Mouse (Mus musculus) thymus, adult 2 months (tissue): ENCODE measurements around the gene Mff.

ENCODE experiments used
- CTCF ChIP-seq: fragments of 200-500 bp; IDR thresholded peaks from 2 replicates; pipeline ENCODE4 v1.5.1; 2012; ENCODE audit warnings: mild to moderate bottlenecking, control low read depth, low read length, moderate library complexity, borderline replicate concordance; ENCODE audit not compliant: control insufficient read depth, poor library complexity, insufficient read depth; ENCODE audit errors: extremely low read depth
- POLR2A ChIP-seq: fragments of 200-500 bp; IDR thresholded peaks from 2 replicates; pipeline ENCODE4 v1.6.1; 2012; ENCODE audit warnings: mild to moderate bottlenecking, low read length, control low read depth, moderate library complexity; ENCODE audit not compliant: control insufficient read depth, poor library complexity, insufficient read depth; ENCODE audit errors: extremely low read depth

GRCm38 (mm10) chr1:82686328-82686727, 38.4 kb upstream of the Mff start:
- no peak for TF ChIP-seq CTCF
- no peak for TF ChIP-seq POLR2A
